Mouse (Mus musculus): ENCODE results near the gene Gast.
"Not testable (repeated sequence)": the region's sequence is repeated elsewhere in the genome, so short reads cannot be mapped to it uniquely, and the experiment has no call there.

Gene Gast

DNA sequence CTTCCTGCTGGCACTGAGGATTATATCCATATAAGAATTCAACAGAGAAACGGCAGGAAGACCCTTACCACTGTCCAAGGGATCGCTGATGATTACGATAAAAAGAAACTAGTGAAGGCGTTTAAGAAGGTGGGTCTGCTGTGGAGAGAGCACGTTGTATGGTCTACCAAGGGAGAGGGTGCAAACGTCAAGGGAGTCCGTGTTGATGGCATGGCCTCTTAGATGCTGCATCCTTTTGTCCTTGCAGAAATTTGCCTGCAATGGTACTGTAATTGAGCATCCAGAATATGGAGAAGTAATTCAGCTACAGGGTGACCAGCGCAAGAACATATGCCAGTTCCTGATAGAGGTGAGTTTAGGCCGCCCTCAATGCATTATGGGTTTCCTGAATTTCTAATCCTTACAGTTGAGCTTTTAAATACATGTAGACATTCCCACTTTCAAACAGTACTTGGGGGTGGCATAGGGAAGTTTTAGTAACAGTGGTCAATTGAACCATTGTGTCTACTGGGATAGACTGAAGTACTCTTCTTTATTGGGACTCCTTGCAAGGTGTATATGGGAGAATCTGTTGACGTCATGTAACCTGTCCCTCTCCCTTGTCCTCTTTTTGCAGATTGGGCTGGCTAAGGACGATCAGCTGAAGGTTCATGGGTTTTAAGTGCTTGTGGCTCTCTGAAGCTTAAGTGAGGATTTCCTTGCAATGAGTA, 13.4 kb upstream of the Gast start:
- not testable (repeated sequence) for DNase-seq (ENCODE audit: low read depth, low spot score)

DNA sequence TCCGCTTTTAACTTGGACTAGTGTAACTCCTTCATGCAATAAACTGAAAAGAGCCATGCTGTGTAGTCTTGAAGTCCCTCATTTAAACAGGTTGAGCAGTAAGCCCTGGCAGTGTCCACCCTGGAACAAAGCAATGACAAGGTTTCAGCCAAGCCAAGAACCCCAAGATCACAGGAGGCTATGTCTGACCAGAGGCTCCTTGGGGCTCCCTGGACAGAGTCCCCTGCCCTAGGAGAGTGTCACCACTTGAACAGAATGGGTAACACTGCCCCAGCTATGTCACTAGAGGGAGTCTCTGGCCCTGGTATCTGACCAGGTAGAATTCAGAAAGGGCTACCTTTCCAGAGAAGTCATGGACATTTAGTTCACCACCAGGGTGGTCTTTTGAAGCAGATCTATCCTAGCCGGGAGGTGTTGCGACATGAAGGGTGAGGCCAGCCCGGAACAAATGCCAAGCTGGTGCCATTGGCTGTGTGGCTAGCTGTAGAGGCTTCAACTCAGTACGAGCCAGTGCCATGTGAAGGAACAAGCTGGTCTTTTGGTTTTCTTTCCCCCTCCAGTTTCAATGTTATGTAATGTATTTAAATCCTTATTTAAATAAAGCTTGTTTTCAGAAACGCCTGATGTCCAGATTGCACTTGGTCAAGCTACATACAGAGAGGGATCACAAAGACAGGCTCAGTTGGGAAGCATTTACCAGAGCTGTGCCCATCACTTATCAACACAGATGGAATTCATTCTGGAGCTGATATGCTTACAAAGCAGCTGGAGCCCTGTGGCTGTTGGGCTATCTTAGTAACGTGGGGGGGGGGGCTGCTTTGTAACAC, 12.5 kb upstream of the Gast start:
- DNase-seq (ENCODE audit: low read depth, low spot score) = not testable (repeated sequence)

DNA sequence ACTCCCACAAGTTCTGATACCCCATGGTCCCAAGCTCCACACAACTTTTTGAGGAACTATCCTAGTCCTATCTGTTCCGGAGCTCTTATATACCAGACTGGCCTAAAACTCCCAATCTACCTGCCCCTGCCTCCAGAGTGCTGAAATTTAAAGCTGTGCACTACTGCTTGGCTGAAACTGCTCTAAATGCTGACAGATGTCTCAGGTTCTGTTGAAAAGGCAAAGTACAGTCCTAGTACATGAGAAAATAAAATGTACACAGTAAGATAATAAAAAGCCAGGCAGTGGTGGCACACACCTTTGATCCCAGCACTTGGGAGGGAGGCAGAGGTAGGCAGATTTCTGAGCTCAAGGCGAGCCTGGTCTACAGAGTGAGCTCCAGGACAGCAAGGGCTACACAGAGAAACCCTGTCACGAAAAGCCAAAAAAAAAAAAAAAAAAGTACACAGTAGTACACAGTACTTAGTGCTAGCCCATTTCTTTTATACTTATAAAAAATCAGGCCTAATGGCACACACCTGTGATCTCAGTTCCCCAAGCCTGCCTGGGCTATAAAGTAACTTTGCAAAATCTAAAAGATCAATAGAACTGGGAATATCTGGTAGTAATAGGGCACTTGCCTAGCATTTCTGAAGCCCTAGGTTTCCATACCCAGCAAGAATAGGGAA, 11.5 kb upstream of the Gast start:
- no peak for DNase-seq (ENCODE audit: low read depth, low spot score)

DNA sequence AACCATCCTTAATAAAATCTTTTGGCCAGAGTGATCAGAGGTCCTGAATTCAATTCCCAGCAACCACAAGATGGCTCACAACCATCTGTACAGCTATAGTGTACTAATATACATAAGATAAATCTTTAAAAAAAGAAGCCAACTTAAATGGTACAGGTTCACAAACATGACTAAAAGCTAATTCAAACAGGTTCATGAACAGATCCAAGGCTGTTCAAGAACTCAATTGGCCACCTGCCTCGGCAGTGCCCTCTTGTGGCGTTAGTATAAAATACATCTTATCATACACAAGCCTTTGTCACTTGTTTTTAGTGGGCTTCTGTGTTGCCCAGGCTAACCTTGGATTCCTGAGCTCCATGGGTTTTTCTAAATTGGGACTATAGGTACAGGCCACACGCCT, 10.6 kb upstream of the Gast start:
- peak; percentile 46 for DNase-seq (ENCODE audit: low read depth, low spot score)

- no peak for DNase-seq (ENCODE audit: low read depth, low spot score)
These were observed 9.1 kb upstream of the Gast start for GRCm38 (mm10) chr11:100325062-100325629.

DNA sequence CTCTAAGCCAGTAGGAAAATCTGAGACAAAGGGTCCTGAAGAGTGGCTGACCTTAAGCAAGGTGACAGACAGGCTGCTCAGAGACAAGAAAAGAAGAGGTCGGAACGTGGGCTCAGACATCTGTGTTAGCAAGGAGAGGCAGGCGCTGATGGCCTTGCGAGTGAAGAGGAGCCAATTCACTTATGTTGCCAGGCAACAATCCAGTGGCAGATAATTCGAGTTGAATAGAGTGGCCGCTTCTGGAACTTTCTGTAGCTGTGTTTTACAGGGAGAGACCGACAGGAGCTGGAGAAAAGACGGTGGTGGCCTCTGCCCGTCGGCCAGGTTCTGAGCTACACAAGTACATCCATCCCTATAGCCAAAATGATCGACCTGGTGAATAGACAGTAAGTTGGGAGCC, 6.9 kb upstream of the Gast start:
- no peak for DNase-seq (ENCODE audit: low read depth, low spot score)

GRCm38 (mm10) chr11:100327761-100328160, 6.4 kb upstream of the Gast start:
- DNase-seq (ENCODE audit: low read depth, low spot score) = no peak

GRCm38 (mm10) chr11:100330235-100330634, 4.0 kb upstream of the Gast start:
- DNase-seq (ENCODE audit: low read depth, low spot score) = no peak

DNA sequence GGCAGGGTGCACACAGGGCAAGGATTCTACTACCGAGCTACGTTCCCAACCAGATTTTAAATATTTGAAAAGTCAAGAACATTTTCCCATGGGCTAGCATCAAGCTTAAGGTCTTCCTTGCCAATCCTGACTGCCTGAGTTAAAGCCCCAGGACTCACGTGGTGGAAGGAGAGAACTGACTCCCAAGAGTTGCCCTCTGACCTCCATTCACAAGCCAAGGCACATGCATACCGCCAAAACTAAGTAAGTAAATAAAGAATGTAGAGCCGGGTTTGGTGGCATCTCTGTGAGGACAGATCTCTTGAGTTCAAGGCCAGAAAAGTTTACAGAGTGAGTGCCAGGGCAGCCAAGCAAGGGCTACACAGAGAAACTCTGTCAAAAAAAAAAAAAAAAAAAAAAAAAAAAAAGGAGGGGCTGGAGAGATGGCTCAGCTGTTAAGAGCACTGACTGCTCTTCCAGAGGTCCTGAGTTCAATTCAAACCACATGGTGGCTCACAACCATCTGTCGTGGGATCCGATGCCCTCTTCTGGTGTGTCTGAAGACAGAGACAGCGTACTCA, 3.3 kb upstream of the Gast start:
- not testable (repeated sequence) for DNase-seq (ENCODE audit: low read depth, low spot score)

DNA sequence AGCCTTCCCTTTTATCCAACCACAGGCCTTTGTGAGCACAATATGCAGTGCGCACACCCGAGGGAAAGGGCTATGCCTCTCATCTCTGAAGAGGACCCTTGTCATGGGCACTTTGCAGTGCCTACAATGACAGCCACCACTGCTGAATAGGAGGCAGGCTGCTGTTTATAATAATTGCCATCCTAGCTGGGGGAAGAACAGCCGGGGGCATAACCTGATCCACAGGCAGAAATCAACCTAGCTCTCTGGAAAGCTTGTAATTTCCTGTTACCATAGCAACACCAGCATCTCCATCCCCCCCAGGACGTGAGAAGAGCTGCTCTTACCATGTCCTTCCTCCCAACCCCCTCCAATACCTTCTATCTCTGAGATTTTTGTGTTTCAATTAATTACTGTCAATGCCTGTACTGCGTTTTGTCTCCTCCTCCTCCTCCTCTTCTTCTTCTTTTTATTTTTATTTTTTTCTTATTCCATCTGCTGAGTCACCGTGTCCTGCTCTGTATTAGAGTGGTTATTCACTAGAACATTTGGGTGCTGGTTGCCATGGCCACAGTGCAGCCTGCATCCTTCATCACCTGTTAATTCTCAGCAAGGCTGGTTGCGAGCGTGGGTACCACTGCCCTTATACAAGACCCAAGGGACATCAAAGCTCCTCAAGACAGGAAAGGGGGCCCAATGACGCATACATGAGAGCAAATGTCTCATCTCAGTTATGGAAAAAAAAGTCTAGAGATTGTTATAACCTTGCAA, 1.3 kb upstream of the Gast start:
- DNase-seq (ENCODE audit: low read depth, low spot score) = no peak

DNA sequence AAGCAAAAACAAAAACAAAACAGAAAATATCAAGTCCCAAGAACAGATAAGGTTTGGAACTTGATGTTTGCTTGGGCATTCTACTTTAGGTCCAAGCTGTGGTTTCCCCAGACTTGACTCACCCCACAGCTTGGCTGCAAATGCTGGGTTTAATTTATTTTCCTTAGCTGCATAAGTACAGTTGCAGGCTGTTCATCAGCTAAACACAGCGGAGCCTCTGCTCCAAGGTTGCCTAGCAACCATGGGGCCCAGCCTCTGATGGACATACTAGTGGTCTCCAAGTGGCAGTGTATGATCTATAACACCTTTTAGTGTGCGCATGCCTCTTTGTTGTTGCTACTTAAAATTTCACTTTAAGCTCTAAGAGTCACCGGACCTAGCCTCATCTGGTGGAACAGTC, 1.5 kb downstream of the Gast start:
- DNase-seq (ENCODE audit: low read depth, low spot score) = no peak

- DNase-seq (ENCODE audit: low read depth, low spot score) = no peak
These were observed 10.1 kb downstream of the Gast start for GRCm38 (mm10) chr11:100344269-100344668.

DNA sequence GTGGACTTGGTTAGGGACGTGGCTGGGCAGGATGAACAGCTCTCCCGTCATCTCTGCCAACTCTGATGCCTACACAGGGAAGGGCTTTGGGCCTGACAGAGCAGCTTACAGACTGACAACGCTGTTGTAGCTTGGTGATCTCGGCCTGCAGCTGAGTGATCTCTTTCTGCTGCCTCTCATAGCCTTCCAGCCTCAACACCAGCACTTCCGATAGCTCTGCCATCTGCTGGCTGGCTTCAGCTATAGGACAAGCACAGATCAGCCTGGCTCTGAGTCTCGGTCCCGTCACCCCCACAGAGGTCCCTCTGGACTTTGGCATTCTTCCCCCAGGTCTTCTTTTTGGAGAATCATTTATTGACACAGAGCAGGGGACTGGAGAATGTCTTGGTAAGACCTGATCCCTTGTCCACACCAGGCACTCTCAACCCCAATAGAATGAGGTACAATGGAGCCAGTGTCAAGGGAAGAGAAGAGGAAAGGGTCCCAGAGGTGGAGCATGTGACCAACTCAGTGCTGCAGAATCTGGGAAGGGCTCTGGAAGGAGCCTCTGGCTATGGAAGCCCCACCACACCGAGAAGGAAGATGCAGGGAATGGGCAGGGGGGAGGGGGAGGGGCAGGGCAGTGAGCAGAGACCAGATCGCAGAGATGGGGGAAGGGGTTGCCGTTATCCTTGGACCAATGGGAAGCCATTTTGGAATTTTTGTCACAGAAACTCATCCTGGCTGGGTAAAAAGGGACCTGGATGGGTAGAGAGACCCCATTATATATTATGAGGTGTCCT, 18.1 kb downstream of the Gast start:
- no peak for DNase-seq (ENCODE audit: low read depth, low spot score)

DNA sequence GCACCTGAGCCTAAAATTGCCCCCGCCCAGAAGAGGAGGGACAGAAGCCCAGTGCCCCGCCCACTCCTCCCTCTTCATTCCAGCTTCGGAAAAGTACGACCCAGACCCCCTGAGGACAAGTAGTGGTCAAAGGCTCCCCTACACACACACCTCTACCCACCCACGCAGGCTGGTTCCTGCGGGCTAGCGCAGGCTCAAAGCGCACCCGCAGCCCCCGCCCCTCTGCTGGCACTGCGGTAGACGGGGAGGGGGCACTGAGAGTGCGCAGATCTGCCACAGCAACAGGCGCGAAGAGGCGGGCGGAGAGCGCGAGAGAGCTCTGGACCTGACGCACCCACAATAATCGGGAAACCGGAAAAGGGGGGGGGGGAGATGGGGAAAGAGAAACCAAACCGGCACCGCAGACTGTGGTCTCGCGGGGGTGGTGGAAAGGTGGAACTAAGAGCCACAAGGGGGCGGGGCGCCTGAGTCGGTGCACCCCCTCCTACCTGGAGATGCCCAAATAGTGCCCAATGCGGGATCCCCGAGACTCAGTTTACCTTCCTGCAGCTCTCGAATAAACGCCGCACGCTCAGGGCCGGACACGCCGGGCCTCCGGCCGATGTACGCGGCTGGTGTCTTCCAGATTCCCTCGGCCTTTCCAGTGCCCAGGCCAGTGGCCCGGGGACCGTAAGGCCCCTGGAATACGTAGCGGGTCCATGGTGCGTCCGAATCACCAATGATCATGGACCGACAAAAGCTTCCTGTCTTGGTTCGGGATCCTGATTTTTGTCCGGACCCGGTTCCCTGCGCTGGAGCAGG, 21.1 kb downstream of the Gast start:
- no peak for DNase-seq (ENCODE audit: low read depth, low spot score)

DNA sequence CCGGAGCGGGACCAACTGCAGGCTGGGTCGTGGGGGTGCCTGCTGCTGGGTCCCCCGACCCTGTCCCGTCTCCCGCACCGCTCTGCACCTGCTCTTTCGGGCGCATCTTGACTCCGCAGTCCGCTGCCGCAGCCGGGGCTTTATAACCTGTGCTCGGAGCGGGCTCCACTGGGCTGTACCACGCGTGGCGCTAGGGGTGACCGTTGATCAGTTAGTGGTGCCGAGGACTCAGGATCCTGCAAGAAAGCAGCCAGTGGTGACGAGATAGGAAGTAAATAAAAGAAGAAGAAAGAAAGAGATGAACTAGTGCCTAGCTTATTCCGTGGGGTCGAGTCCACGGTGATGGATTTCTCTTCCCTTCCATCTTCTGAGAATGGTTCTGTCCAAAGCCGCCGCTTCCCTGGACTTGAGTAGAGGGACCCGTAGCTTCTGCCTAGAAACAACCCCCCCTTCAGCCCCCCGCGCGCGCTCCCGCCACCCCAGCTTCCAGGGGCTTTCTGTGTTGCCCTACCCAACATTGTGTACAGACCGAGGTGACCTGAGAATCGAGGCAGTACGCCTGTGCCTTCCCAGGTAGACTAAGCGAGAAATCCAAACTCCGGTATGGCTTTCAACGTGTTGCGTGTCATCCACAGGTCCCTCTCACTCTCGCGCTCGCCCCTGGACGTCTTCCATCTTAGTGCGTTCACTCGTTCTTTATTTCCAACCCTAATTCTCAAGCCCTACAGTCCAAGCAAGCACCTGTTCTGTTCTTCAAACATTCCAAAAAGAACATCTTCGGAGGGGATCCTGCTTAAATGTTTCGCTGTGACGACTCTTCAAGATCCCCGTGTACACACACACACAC, 22.0 kb downstream of the Gast start, which contains the start of gene Hap1:
TSS of gene Hap1 (minus strand) at position 157 of the 847 bp plus-strand sequence.
- DNase-seq (ENCODE audit: low read depth, low spot score) = no peak

GRCm38 (mm10) chr11:100356819-100357211, 22.6 kb downstream of the Gast start:
- DNase-seq (ENCODE audit: low read depth, low spot score) = no peak

DNA sequence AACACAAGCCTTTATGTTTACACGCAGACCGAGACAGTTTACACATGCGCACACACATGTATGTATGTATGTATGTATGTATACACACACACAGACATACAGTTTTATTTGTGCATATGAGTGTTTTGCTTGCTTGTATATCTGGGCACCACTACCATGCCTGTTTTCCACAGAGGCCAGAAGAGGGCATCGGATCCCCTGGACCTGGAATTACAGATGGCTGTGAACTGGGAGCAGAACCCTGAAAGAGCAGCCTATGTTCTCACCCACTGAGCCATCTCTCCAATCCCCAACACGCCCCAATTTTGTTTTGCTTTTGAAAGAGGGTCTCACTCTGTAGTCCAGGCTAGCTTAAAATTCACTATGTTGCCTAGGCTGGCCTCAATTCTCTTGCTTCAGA, 23.2 kb downstream of the Gast start:
- DNase-seq (ENCODE audit: low read depth, low spot score) = no peak

DNA sequence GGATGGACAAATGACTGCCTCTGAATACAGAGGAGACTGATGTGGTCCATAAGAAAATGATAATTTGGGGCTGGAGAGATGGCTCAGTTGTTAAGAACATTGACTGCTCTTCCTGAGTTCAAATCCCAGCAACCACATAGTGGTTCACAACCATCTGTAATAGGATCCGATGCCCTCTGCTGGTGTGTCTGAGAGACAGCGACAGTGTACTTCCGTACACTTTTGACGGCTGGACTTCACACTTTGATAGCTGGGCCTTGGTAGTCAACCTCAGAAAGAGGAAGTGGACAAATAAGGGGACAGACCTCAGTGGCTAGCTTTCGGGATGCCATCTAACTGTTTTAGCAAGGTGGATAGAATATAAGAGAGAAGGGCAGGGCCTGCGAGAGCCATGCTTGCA, 26.0 kb downstream of the Gast start:
- no peak for DNase-seq (ENCODE audit: low read depth, low spot score)

GRCm38 (mm10) chr11:100361059-100361458, 26.9 kb downstream of the Gast start:
- DNase-seq (ENCODE audit: low read depth, low spot score) = not testable (repeated sequence)
